Mouse (Mus musculus) MN1 (cell line): ENCODE results near the gene Fxn.

ENCODE experiments used
- DNase-seq: peaks from one replicate; pipeline ENCODE4 v3.0.0-alpha.2; 2016; ENCODE audit warnings: low spot score

Fxn gene

GRCm38 (mm10) chr19:24280601-24281228 is at the start of gene Fxn:
Fxn (minus strand) TSS chr19:24280605.
- DNase-seq: peak; percentile 38

DNA sequence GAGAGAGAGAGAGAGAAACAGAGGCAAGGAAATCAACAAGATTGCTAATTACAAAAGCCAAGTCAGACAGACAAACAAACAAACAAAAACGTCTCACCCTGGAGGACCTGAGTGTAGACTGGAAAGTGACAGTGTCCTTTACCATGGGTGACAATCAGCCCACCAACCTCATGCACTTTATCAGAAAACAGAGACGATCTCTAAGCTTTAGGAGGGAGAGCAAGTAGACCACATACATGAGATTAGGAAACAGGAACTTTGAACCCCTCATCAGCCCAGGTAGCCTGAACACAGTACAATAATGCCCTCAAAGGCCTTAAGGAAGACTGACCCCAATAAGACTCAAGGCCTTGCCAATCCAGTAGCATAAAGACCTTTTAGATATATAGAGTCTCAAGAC is 47.5 kb upstream of the Fxn start:
- DNase-seq: no peak

DNA sequence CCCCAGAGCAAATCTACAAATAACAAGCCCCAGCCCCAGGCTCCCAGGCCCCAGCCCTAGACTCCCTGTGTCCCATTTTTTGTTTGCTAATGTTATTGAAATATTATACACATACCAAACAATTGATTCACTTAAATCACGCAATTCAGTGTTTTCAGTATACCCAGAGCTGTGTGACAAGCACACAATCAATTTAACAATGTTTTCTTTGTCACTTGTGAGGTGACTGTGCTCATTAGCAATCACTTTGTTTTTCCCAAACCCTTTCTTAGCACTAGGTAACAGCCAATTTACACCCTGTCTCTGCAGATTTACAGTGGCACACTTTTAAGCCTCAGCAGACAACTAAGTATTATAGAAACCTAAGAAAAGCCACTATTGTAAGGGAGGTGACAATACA is 46.6 kb upstream of the Fxn start:
- DNase-seq: no peak

DNA sequence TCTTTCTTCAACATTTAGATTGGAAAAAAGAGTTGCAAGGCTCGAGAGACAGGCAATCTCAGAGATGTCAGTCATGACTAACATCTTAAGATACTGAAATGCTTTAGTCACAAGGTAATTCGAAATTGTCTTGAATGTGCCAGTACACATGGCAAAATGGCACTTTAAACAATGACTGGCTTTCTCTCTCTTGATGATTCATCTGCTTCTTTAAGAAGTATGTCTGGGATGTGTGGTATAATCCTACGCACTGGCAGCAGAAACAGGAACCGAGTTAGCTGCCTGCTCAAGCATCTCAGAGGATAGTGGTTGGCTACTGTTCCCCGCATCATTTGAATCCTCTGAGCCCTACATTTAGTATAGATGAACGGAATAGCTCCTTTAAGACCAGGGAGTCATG is 45.3 kb upstream of the Fxn start:
- no peak for DNase-seq

- DNase-seq: no peak
These were observed 43.6 kb upstream of the Fxn start for GRCm38 (mm10) chr19:24323841-24324613.

- no peak for DNase-seq
These were observed 41.5 kb upstream of the Fxn start for GRCm38 (mm10) chr19:24321900-24322311.

DNA sequence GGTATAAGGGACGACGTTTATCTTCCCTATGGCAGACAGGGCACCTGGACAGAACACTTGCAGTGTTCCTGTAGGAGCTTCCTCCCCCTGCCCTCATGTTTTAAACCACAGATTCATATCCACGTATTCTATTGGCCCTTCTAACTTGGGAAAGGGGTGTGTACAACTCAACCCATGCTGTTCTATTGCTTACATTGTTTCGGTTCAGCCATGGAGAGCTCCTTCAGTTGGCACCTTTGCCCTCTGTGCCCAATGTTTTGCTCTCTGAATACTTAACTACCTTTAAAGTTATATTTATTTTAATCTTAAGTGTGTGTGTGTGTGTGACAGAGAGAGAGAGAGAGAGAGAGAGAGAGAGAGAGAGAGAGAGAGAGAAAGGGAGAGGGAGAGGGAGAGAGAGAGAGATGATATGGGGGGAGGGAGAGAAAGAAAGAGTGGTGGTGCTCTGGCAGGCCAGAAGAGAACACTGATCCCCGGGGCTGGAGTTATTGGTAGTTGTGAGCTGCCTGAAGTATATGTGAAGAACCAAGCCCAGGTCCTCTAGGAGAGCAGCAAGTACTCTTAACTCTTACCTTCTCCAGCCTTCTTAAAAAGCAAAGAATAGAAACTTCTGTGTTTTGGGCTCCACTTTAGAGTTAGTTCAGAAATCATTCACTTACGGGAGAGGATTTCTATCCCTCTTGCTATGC is 41.0 kb upstream of the Fxn start:
- DNase-seq: no peak

- no peak for DNase-seq
These were observed 37.8 kb upstream of the Fxn start for GRCm38 (mm10) chr19:24318172-24318571.

DNA sequence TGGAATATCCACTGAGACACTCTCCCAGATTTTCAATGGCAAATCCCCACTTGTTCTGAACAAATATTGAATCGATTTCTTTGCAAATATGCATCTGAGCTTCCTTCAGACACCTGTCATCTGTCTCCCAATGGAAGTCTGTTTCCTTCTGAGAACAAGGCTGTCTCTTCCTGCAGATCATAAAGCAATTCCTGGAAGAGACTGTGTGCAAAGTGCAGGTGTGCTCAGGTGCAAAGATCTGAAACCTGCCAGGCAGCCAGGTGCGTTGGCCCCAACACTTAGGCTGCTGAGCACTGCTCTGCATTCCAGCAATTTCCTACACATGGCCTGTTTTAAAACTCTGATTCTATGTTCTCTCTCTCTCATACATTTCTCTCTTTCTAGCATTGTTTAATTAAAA is 37.3 kb upstream of the Fxn start:
- no peak for DNase-seq

DNA sequence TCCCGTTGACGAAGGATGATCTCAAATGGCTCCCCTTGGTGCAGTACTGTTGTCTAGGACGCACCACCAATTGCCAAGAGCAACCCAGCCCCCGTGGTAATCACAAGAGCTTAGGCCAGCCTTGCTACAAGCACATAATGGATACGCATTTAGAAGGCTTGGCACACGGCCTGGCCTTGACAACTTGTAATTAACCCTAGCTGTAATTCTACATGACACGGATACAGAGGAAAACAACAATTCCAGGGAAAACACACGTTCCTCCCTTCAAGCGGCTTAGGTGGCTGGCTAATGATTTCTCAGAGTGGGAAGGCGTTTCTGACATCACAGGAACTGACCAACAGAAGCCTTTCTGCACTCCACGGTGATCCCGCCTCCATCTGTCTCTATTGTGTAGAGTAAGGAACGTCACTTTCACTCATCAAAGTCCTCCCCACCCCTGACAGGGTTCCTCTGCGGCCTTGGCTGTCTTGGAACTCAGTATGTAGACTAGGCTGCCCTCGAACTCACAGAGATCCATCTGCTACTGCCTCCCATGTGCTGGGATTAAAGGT is 36.7 kb upstream of the Fxn start:
- DNase-seq: no peak

GRCm38 (mm10) chr19:24316060-24316725 is 35.8 kb upstream of the Fxn start:
- no peak for DNase-seq

DNA sequence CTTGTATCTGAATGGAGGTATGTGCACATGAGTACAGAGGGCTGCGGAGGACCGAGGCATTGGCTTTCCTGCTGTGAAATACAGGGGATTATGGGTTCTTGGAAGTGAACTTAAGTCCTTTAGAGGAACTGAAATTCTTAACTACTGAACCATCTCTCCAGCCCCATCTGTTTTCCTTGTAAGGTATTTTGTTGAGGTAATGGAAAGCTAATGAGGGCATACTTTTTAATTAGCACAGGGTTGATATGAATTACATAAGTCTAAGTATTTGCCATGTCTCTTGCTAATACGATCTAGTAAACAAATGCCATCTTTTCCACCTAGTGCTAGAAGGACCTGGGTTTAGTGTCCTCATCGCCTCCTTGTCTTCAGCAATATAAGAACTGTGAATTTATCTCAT is 34.8 kb upstream of the Fxn start:
- no peak for DNase-seq

DNA sequence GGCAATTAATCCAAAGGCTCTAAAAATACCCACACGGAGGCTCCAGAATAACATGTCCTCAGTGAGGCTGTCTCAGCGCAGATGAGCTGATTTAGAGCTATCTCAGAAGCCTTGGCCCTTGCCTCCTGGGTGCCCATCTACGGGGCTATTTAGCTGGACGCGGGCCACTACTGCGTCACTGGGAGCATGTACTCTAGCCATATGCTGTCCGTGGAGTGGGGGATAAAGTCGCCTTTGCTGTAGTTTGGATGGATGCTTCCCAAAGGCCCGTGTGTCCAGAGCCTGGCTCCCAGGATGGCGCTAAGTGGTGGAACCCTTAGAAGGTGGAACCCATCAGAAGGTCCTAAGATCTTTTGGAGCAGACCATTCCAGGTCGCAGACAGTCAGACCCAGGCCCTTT is 34.3 kb upstream of the Fxn start:
- DNase-seq: no peak

GRCm38 (mm10) chr19:24312556-24313342 is 32.3 kb upstream of the Fxn start:
- no peak for DNase-seq

GRCm38 (mm10) chr19:24312046-24312445 is 31.6 kb upstream of the Fxn start:
- no peak for DNase-seq

GRCm38 (mm10) chr19:24308305-24308705 is 27.9 kb upstream of the Fxn start:
- no peak for DNase-seq

- no peak for DNase-seq
These were observed 27.1 kb upstream of the Fxn start for GRCm38 (mm10) chr19:24307271-24308221.

GRCm38 (mm10) chr19:24306351-24306750 is 25.9 kb upstream of the Fxn start:
- DNase-seq: no peak

DNA sequence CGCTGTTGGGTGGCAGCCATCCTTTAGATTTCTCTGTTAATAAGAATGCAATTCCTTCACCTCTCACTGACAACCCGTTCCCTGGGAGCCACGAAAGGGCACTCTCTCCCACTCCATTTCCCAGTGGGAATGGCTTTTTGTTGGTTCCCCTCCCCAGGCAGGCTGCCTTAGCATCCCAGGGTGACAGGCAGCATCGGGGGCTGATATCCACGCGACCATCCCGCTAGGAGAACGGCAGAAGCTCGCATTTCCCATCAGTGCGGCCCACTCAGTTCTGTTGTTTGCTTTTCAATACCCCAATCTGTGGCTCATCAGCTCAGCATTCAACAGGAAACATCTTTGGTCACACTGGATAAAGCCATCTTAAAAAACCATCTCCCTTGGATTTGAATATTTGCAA is 21.8 kb upstream of the Fxn start:
- DNase-seq: no peak

DNA sequence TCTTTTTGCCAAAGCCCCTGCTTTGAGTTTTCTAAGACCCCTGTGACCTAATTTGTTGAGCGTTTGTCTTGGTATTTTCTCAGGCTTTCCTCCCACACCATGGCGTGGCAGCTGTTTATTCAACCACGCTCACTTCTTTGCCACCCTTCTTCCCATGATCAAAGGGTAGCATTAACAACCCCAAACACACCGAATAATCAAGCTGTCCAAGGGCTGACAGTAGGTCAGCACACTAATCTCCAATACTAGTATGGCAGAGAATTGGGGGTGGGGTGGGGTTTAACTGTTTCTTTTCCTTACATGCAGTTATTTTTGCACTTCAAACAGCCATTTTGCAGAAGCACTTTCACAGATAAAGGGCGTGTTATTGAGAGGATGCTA is 21.4 kb upstream of the Fxn start:
- no peak for DNase-seq
